Mouse (Mus musculus) forebrain, embryonic 11.5 days (tissue): ENCODE measurements at regions not wholly inside any gene's neighbourhood (a gene's known extent, or its start where the extent isn't known, plus 50 kb on each side); places are given as distances from the start of the nearest gene placed in this dataset.
A peak's percentile ranks its signal among the peaks of the same experiment; 100 is the strongest.

ENCODE experiments used
- ATAC-seq: fragments of 200-750 bp; cut with Nextera tagmentation; replicated peaks from 2 replicates; pipeline ENCODE4 v1.8.0; 2017; ENCODE audit warnings: moderate TSS enrichment; ENCODE audit not compliant: low FRiP score
- DNase-seq: peaks from one replicate; pipeline ENCODE4 v3.0.0-alpha.2; 2017; ENCODE audit warnings: low spot score
- H3K27ac ChIP-seq: fragments of 300-500 bp; sonication (generic); 2 replicates; pipeline ENCODE4 v1.5.1; 2014; ENCODE audit warnings: low read depth, low read length
- H3K27me3 ChIP-seq: fragments of 300-500 bp; sonication (generic); 2 replicates; pipeline ENCODE4 v1.6.1; 2014; ENCODE audit warnings: mild to moderate bottlenecking, low read length, mixed read lengths; ENCODE audit not compliant: control insufficient read depth, insufficient read depth
- H3K36me3 ChIP-seq: fragments of 300-500 bp; sonication (generic); 2 replicates; pipeline ENCODE4 v1.6.1; 2014; ENCODE audit warnings: mild to moderate bottlenecking, low read length, moderate library complexity, mixed read lengths; ENCODE audit not compliant: control insufficient read depth, insufficient read depth
- H3K4me1 ChIP-seq: fragments of 300-500 bp; sonication (generic); replicated peaks from 2 replicates; pipeline ENCODE4 v1.6.1; 2014; ENCODE audit warnings: low read length, mixed read lengths; ENCODE audit not compliant: control insufficient read depth, insufficient read depth
- H3K4me2 ChIP-seq: fragments of 300-500 bp; sonication (generic); 2 replicates; pipeline ENCODE4 v1.6.1; 2014; ENCODE audit warnings: low read depth, mild to moderate bottlenecking, low read length, moderate library complexity, mixed read lengths; ENCODE audit not compliant: severe bottlenecking
- H3K4me3 ChIP-seq: fragments of 300-500 bp; sonication (generic); 2 replicates; pipeline ENCODE4 v1.5.1; 2014; ENCODE audit warnings: low read depth, low read length
- H3K9ac ChIP-seq: fragments of 300-500 bp; sonication (generic); 2 replicates; pipeline ENCODE4 v1.6.1; 2014; ENCODE audit warnings: low read length
- H3K9me3 ChIP-seq: fragments of 300-500 bp; sonication (generic); 2 replicates; pipeline ENCODE4 v1.6.1; 2016; ENCODE audit warnings: low read length, mixed read lengths; ENCODE audit not compliant: control insufficient read depth
- WGBS: fragments of 180-500 bp; shearing (Covaris S2); extraction: QIAGEN DNeasy Blood & Tissue Kit; methylation state at CpG from one replicate; pipeline ENCODE4 v1.1.7; 2014; 5-methylcytosine and 5-hydroxymethylcytosine counted together

GRCm38 (mm10) chr19:60148313-60148965 lies 78.1 kb downstream of the Fam204a start:
- peak overlapping the region; percentile 32; the same call in 1 of the 2 replicates for H3K27ac ChIP-seq

GRCm38 (mm10) chr19:60146451-60147190 lies 79.9 kb downstream of the Fam204a start:
- H3K9me3 ChIP-seq: no peaks in the 10 kb centered on the region
- no peaks in the 10 kb centered on the region for H3K36me3 ChIP-seq
- peaks cover 4% of the 10 kb centered on the region for H3K27me3 ChIP-seq
- WGBS: 22% methylated on average over 10 of the region's 10 CpGs
- H3K27ac ChIP-seq: peak overlapping the region; percentile 77
- H3K4me1 ChIP-seq: peaks cover 7% of the 10 kb centered on the region
- H3K9ac ChIP-seq: peak overlapping the region; percentile 33; the same call in 1 of the 2 replicates
- H3K4me2 ChIP-seq: peak overlapping the region; percentile 34
- ATAC-seq (peak; percentile 68), DNase-seq (peak; percentile 71)
- peak overlapping the region; percentile 35; the same call in 1 of the 2 replicates for H3K4me3 ChIP-seq

More at GRCm38 (mm10) chr19:60148313-60148965, 78.1 kb downstream of the Fam204a start:
- DNase-seq (peak; percentile 74), ATAC-seq (peak; percentile 57)
- Histone ChIP-seq H3K9me3 (no peaks in the 10 kb centered on the region), H3K4me2 (peak overlapping the region; percentile 24; the same call in 1 of the 2 replicates), H3K36me3 (no peaks in the 10 kb centered on the region; the same call in 1 of the 2 replicates), H3K9ac (no peak overlapping the region), H3K4me3 (no peak overlapping the region), H3K27me3 (peaks cover 4% of the 10 kb centered on the region), H3K4me1 (peaks cover 7% of the 10 kb centered on the region)
- 11% methylated on average over 8 of the region's 8 CpGs for WGBS

GRCm38 (mm10) chr19:60145242-60145641 lies 81.3 kb downstream of the Fam204a start:
- peak overlapping the region; percentile 5; the same call in 1 of the 2 replicates for H3K27ac ChIP-seq
- DNase-seq (no peak), ATAC-seq (no peak)
- peak overlapping the region; percentile 60 for H3K9ac ChIP-seq
- no peaks in the 10 kb centered on the region for H3K9me3 ChIP-seq
- peak overlapping the region; percentile 47 for H3K4me2 ChIP-seq
- peaks cover 4% of the 10 kb centered on the region for H3K27me3 ChIP-seq
- 57% methylated on average over 5 of the region's 5 CpGs for WGBS
- peaks cover 7% of the 10 kb centered on the region for H3K4me1 ChIP-seq
- H3K4me3 ChIP-seq: peak overlapping the region; percentile 35
- no peaks in the 10 kb centered on the region for H3K36me3 ChIP-seq

- Histone ChIP-seq H3K4me2 (peak overlapping the region; percentile 47), H3K27ac (no peak overlapping the region), H3K4me3 (peak overlapping the region; percentile 35), H3K9me3 (no peaks in the 10 kb centered on the region), H3K4me1 (peaks cover 7% of the 10 kb centered on the region), H3K36me3 (no peaks in the 10 kb centered on the region), H3K27me3 (peaks cover 4% of the 10 kb centered on the region), H3K9ac (peak overlapping the region; percentile 60)
- WGBS: 4% methylated on average over 20 of the region's 20 CpGs
- peak; percentile 92 for DNase-seq
- ATAC-seq: peak; percentile 55
Measured at GRCm38 (mm10) chr19:60144336-60144989, 82.0 kb downstream of the Fam204a start.

GRCm38 (mm10) chr19:60138881-60139280 lies 87.6 kb downstream of the Fam204a start:
- Histone ChIP-seq H3K9ac (no peak overlapping the region), H3K36me3 (no peaks in the 10 kb centered on the region), H3K27me3 (no peaks in the 10 kb centered on the region), H3K9me3 (no peaks in the 10 kb centered on the region), H3K4me2 (no peak overlapping the region), H3K4me3 (no peak overlapping the region), H3K4me1 (no peaks in the 10 kb centered on the region), H3K27ac (no peak overlapping the region)
- 81% methylated on average over 2 of the region's 2 CpGs for WGBS
- ATAC-seq: no peak
- DNase-seq: no peak

GRCm38 (mm10) chr19:60136491-60136890 lies 90.0 kb downstream of the Fam204a start:
- no peak for DNase-seq
- H3K9me3 ChIP-seq: no peaks in the 10 kb centered on the region
- no peaks in the 10 kb centered on the region for H3K4me1 ChIP-seq
- H3K36me3 ChIP-seq: no peaks in the 10 kb centered on the region
- H3K4me2 ChIP-seq: no peak overlapping the region
- 96% methylated on average over 1 of the region's 1 CpGs for WGBS
- H3K27me3 ChIP-seq: no peaks in the 10 kb centered on the region
- no peak overlapping the region for H3K9ac ChIP-seq
- H3K27ac ChIP-seq: no peak overlapping the region
- H3K4me3 ChIP-seq: no peak overlapping the region
- no peak for ATAC-seq

GRCm38 (mm10) chr19:60134447-60135328 lies 91.8 kb downstream of the Fam204a start:
- H3K4me1 ChIP-seq: no peaks in the 10 kb centered on the region
- H3K36me3 ChIP-seq: no peaks in the 10 kb centered on the region
- no peak overlapping the region for H3K4me3 ChIP-seq
- H3K9ac ChIP-seq: no peak overlapping the region
- no peak overlapping the region for H3K4me2 ChIP-seq
- WGBS: 73% methylated on average over 4 of the region's 4 CpGs
- H3K9me3 ChIP-seq: no peaks in the 10 kb centered on the region
- ATAC-seq (no peak), DNase-seq (no peak)
- no peak overlapping the region for H3K27ac ChIP-seq
- H3K27me3 ChIP-seq: no peaks in the 10 kb centered on the region

- no peak for ATAC-seq
- no peak overlapping the region for H3K9ac ChIP-seq
- H3K4me3 ChIP-seq: no peak overlapping the region
Measured at GRCm38 (mm10) chr19:60129635-60130034, 96.9 kb downstream of the Fam204a start.

More at GRCm38 (mm10) chr19:60129635-60130034, 96.9 kb downstream of the Fam204a start:
- WGBS: 94% methylated on average over 2 of the region's 2 CpGs
- no peaks in the 10 kb centered on the region for H3K4me1 ChIP-seq
- no peak for DNase-seq
- H3K27ac ChIP-seq: no peak overlapping the region
- H3K36me3 ChIP-seq: no peaks in the 10 kb centered on the region
- no peaks in the 10 kb centered on the region for H3K27me3 ChIP-seq
- no peak overlapping the region for H3K4me2 ChIP-seq
- no peaks in the 10 kb centered on the region for H3K9me3 ChIP-seq
